Comparison of ENCODE assay signal across 8 mouse cellular contexts in genomic region chr2:35335620-35336019, GRCm38 (mm10). TPM values are rescaled to one million over a fixed set of nuclear protein-coding genes. Genes with fewer than 3 reads are reported as not detected.
DNase-seq lines count a peak whose midpoint lies in the region; ATAC-seq lines count a peak whose summit lies in the region.

No protein-coding gene starts in this region.

- no peak for DNase-seq in heart, postnatal 36 days
- DNase-seq in brain, adult 2 months (ENCODE audit: low read depth, low spot score) = peak; percentile 8
- DNase-seq in hindbrain, embryonic 14.5 days (ENCODE audit: low spot score) = no peak
- DNase-seq in adrenal gland, postnatal 25 days = no peak
- DNase-seq in urinary bladder, adult 18-20 months (ENCODE audit: low spot score in 2 of 2) = no peak
- DNase-seq in thymus, postnatal 10 days (ENCODE audit: low spot score in 2 of 2) = no peak

- peak overlapping the region; percentile 78 for H3K4me3 ChIP-seq in heart, embryonic 12.5 days
- peak overlapping the region; percentile 72 for H3K4me3 ChIP-seq in hindbrain, embryonic 14.5 days (replicated peaks; ENCODE audit: low read length)
- H3K4me3 ChIP-seq in midbrain, embryonic 15.5 days = peak overlapping the region; percentile 54

- 0 out of 2 replicates have a peak overlapping the region, but pooled peaks have one; percentile 90 for H3K27ac ChIP-seq in heart, embryonic 12.5 days (ENCODE audit: poor library complexity, severe bottlenecking)
- no peak overlapping the region for H3K27ac ChIP-seq in hindbrain, embryonic 14.5 days
- H3K27ac ChIP-seq in midbrain, embryonic 15.5 days = no peak overlapping the region

- intact Hi-C loops in heart, postnatal 36 days (cut with DNase I) = loop anchor here (2.0 kb wide), 1 partner anchor 13 kb away; no protein-coding TSS in a partner anchor

- no peak for ATAC-seq in heart, embryonic 12.5 days (ENCODE audit: insufficient number of reproducible peaks, low FRiP score)
- no peak for ATAC-seq in hindbrain, embryonic 14.5 days (ENCODE audit: low FRiP score)
- no peak for ATAC-seq in midbrain, embryonic 15.5 days (replicated peaks)

- H3K4me1 ChIP-seq in heart, embryonic 12.5 days (replicated peaks) = peaks cover 16% of the 10 kb centered on the region
- peaks cover 18% of the 10 kb centered on the region for H3K4me1 ChIP-seq in hindbrain, embryonic 14.5 days (replicated peaks; ENCODE audit: control insufficient read depth, insufficient read depth, low read length)
- H3K4me1 ChIP-seq in midbrain, embryonic 15.5 days = peaks cover 18% of the 10 kb centered on the region

- H3K9me3 ChIP-seq in heart, embryonic 12.5 days (replicated peaks) = no peaks in the 10 kb centered on the region
- H3K9me3 ChIP-seq in hindbrain, embryonic 14.5 days (ENCODE audit: control insufficient read depth, low read length) = no peaks in the 10 kb centered on the region
- H3K9me3 ChIP-seq in midbrain, embryonic 15.5 days = no peaks in the 10 kb centered on the region

- peak overlapping the region; percentile 96 for H3K4me2 ChIP-seq in heart, embryonic 12.5 days
- peak overlapping the region; percentile 99 for H3K4me2 ChIP-seq in hindbrain, embryonic 14.5 days (replicated peaks)
- H3K4me2 ChIP-seq in midbrain, embryonic 15.5 days = peak overlapping the region; percentile 94

- H3K27me3 ChIP-seq in heart, embryonic 12.5 days (replicated peaks) = no peaks in the 10 kb centered on the region
- H3K27me3 ChIP-seq in hindbrain, embryonic 14.5 days (ENCODE audit: control insufficient read depth, insufficient read depth, low read length) = no peaks in the 10 kb centered on the region
- H3K27me3 ChIP-seq in midbrain, embryonic 15.5 days (replicated peaks) = 0 out of 2 replicates have a peak, but pooled peaks cover 5% of the 10 kb centered on the region

- H3K9ac ChIP-seq in heart, embryonic 12.5 days = peak overlapping the region; percentile 83
- peak overlapping the region; percentile 81 for H3K9ac ChIP-seq in hindbrain, embryonic 14.5 days
- peak overlapping the region; percentile 50 for H3K9ac ChIP-seq in midbrain, embryonic 15.5 days

- 14% methylated on average over 7 of the region's 7 CpGs for WGBS in heart, embryonic 12.5 days
- 9% methylated on average over 7 of the region's 7 CpGs for WGBS in hindbrain, embryonic 14.5 days
- 5% methylated on average over 7 of the region's 7 CpGs for WGBS in midbrain, embryonic 15.5 days

- no peaks in the 10 kb centered on the region for H3K36me3 ChIP-seq in heart, embryonic 12.5 days
- no peaks in the 10 kb centered on the region for H3K36me3 ChIP-seq in hindbrain, embryonic 14.5 days (replicated peaks; ENCODE audit: control insufficient read depth, insufficient read depth)
- no peaks in the 10 kb centered on the region for H3K36me3 ChIP-seq in midbrain, embryonic 15.5 days (replicated peaks)

RNA-seq across cellular contexts. Expression of gene Stom, which starts 1.2 kb away (rescaled TPM):
- polyA plus RNA-seq in heart, embryonic 12.5 days (2016; fragmentation: Nextera tagmentation; extraction: Ambion mirVana) = 42.2 and 42.7 TPM in 2 replicates
- 10 to 100 TPM; 79.9 to 88.4 TPM for total RNA-seq in heart, postnatal 36 days (2021)
- 24.4 and 26.7 TPM in 2 replicates for polyA plus RNA-seq in hindbrain, embryonic 14.5 days (2014; fragmentation: Nextera tagmentation; extraction: Ambion mirVana)
- 13.1 and 14.4 TPM in 2 replicates for polyA plus RNA-seq in midbrain, embryonic 15.5 days (2015; fragmentation: Nextera tagmentation; extraction: Ambion mirVana)
- 42.9 and 45.4 TPM in 2 replicates for total RNA-seq in adrenal gland, postnatal 25 days (2021)

RNA-seq across cellular contexts. Expression of gene 4930568D16Rik, which starts 31.9 kb away (rescaled TPM):
- not detected in 2 replicates for polyA plus RNA-seq in heart, embryonic 12.5 days (2016; fragmentation: Nextera tagmentation; extraction: Ambion mirVana)
- not detected for total RNA-seq in heart, postnatal 36 days (2021)
- not detected in 2 replicates for polyA plus RNA-seq in hindbrain, embryonic 14.5 days (2014; fragmentation: Nextera tagmentation; extraction: Ambion mirVana)
- not detected in 2 replicates for polyA plus RNA-seq in midbrain, embryonic 15.5 days (2015; fragmentation: Nextera tagmentation; extraction: Ambion mirVana)
- total RNA-seq in adrenal gland, postnatal 25 days (2021) = not detected in 2 replicates
